In genomic region chr15:36987211-36987877, GRCm38 (mm10) we compare ENCODE assay signal across 9 mouse cellular contexts. TPM values are rescaled to one million over a fixed set of nuclear protein-coding genes. Genes with fewer than 3 reads are reported as not detected.
DNase-seq lines count a peak whose midpoint lies in the region; ATAC-seq and TF ChIP-seq lines count a peak whose summit lies in the region.
"Had no signal": no experiment of that assay in that cellular context is flagged by ENCODE, and none has a peak within 500 bp of the region (broad histone marks: within the 10 kb centered on the region; RNA-seq: fewer than 3 reads in every experiment).

No protein-coding gene starts in this region.

- no peak for ATAC-seq in neural tube, embryonic 15.5 days (ENCODE audit: low FRiP score)
- ATAC-seq in inflammation-experienced regulatory T-cells, adult 6 months = peak; percentile 67

- H3K4me2 ChIP-seq in neural tube, embryonic 15.5 days = no peak overlapping the region

- peak overlapping the region; percentile 37; the same call in 1 of the 2 replicates for H3K27ac ChIP-seq in neural tube, embryonic 15.5 days (replicated peaks)
- H3K27ac ChIP-seq in small intestine, adult 2 months (ENCODE audit: insufficient read depth, low read depth, low read length) = peak overlapping the region; percentile 60

- no peak for TF ChIP-seq POLR2A in small intestine, adult 2 months (IDR thresholded peaks at IDR 0.05; ENCODE audit: low read depth, low read length)

- no peak overlapping the region for H3K4me3 ChIP-seq in neural tube, embryonic 15.5 days (replicated peaks)
- H3K4me3 ChIP-seq in small intestine, adult 2 months (ENCODE audit: low read depth, low read length) = no peak overlapping the region

- H3K9ac ChIP-seq in neural tube, embryonic 15.5 days (replicated peaks) = no peak overlapping the region

- 66% methylated on average over 6 of the region's 6 CpGs for WGBS in neural tube, embryonic 15.5 days
- 56% methylated on average over 6 of the region's 6 CpGs for WGBS in small intestine, adult 2 months

- H3K9me3 ChIP-seq in neural tube, embryonic 15.5 days (replicated peaks) = no peaks in the 10 kb centered on the region

- peaks cover 16% of the 10 kb centered on the region for H3K4me1 ChIP-seq in neural tube, embryonic 15.5 days
- H3K4me1 ChIP-seq in small intestine, adult 2 months (ENCODE audit: control insufficient read depth, insufficient read depth, insufficient read length, low read length) = peaks cover 13% of the 10 kb centered on the region; the same call in 1 of the 2 replicates

- DNase-seq in frontal cortex, adult 2 months (ENCODE audit: extremely low spot score in 1 of 2, low spot score in 1 of 2) = peak; percentile 68 to 73
- no peak for DNase-seq in frontal cortex, postnatal 14 days (ENCODE audit: low spot score in 2 of 2)
- no peak for DNase-seq in neural tube, embryonic 10.5 days (ENCODE audit: extremely low spot score, low spot score)
- no peak for DNase-seq in adrenal gland, postnatal 10 days
- no peak for DNase-seq in kidney, postnatal 14 days
- DNase-seq: cerebellum, adult 11 months had no signal

- H3K27me3 ChIP-seq in neural tube, embryonic 15.5 days (replicated peaks) = no peaks in the 10 kb centered on the region
- H3K27me3 ChIP-seq in small intestine, adult 2 months (ENCODE audit: control insufficient read depth, insufficient read depth, low read length) = no peaks in the 10 kb centered on the region

- TF ChIP-seq CTCF in small intestine, adult 2 months (IDR thresholded peaks at IDR 0.05; ENCODE audit: extremely low read depth, insufficient read length, insufficient replicate concordance, low read depth, low read length) = no peak

- H3K36me3 ChIP-seq in neural tube, embryonic 15.5 days = no peaks in the 10 kb centered on the region
- no peaks in the 10 kb centered on the region for H3K36me3 ChIP-seq in small intestine, adult 2 months (ENCODE audit: control insufficient read depth, insufficient read depth, low read length)

RNA-seq across cellular contexts. Expression of gene Zfp706, which starts 20.2 kb away (rescaled TPM):
- 83.2 and 108 TPM in 2 replicates for polyA plus RNA-seq in frontal cortex, adult 2 months (2012; rRNA removed)
- 457 and 498 TPM in 2 replicates for polyA plus RNA-seq in neural tube, embryonic 15.5 days (2015; fragmentation: Nextera tagmentation; extraction: Ambion mirVana)
- polyA plus RNA-seq in inflammation-experienced regulatory T-cells, adult 6 months (2017; shearing (Covaris generic)) = 100 to 1,000 TPM; 401 to 459 (median 442) TPM
- 28.1 and 34.7 TPM in 2 replicates for polyA plus RNA-seq in small intestine, adult 2 months (2012; rRNA removed)
- 100 to 1,000 TPM; 179 to 181 TPM for total RNA-seq in adrenal gland, postnatal 10 days (2021)

Comparison
In these comparisons a context has a peak if more than half of its experiments do, and no peak if none do; other contexts are left out.
1. DNase-seq: peak in frontal cortex, adult 2 months (2 of 2); none in frontal cortex, postnatal 14 days (0 of 2), neural tube, embryonic 10.5 days (single experiment), adrenal gland, postnatal 10 days (single experiment) and kidney, postnatal 14 days (single experiment).